Mouse (Mus musculus) small intestine, adult 2 months (tissue): ENCODE data around the gene Por. TPM values are rescaled to one million over a fixed set of nuclear protein-coding genes. Genes with fewer than 3 reads are reported as not detected.

Experiments used
- H3K27ac ChIP-seq: fragments of 200-500 bp; 2 replicates; pipeline ENCODE4 v1.5.1; 2012; ENCODE audit warnings: low read depth, low read length, control low read depth, inconsistent platforms; ENCODE audit not compliant: insufficient read depth
- H3K27me3 ChIP-seq: fragments of 200-500 bp; 2 replicates; pipeline ENCODE4 v1.6.1; 2012; ENCODE audit warnings: mild to moderate bottlenecking, moderate library complexity, low read length, inconsistent platforms; ENCODE audit not compliant: control insufficient read depth, insufficient read depth
- H3K36me3 ChIP-seq: fragments of 200-500 bp; 2 replicates; pipeline ENCODE4 v1.6.1; 2012; ENCODE audit warnings: mild to moderate bottlenecking, low read length, control low read depth, inconsistent platforms; ENCODE audit not compliant: control insufficient read depth, insufficient read depth
- H3K4me1 ChIP-seq: fragments of 200-500 bp; 2 replicates; pipeline ENCODE4 v1.6.1; 2012; ENCODE audit warnings: low read length, inconsistent platforms, mixed read lengths; ENCODE audit not compliant: control insufficient read depth, insufficient read depth, insufficient read length
- H3K4me3 ChIP-seq: fragments of 200-500 bp; 2 replicates; pipeline ENCODE4 v1.5.1; 2012; ENCODE audit warnings: low read depth, mild to moderate bottlenecking, control low read depth, inconsistent platforms, low read length, moderate library complexity
- CTCF ChIP-seq: fragments of 200-500 bp; IDR thresholded peaks from 2 replicates; pipeline ENCODE4 v1.5.1; 2012; ENCODE audit warnings: low read depth, mild to moderate bottlenecking, control low read depth, inconsistent platforms, low read length, moderate library complexity, mixed read lengths; ENCODE audit not compliant: insufficient replicate concordance, insufficient read length; ENCODE audit errors: extremely low read depth
- POLR2A ChIP-seq: fragments of 200-500 bp; IDR thresholded peaks from 2 replicates; pipeline ENCODE4 v1.6.1; 2012; ENCODE audit warnings: low read depth, mild to moderate bottlenecking, control low read depth, inconsistent platforms, low read length, moderate library complexity
- WGBS: fragments of 180-500 bp; shearing (Covaris S2); methylation state at CpG from one replicate; pipeline ENCODE4 v1.1.7; 2018; 5-methylcytosine and 5-hydroxymethylcytosine counted together
- polyA plus RNA-seq: library from polyadenylated mRNA; depleted of rRNA; stranded (reverse); fragments of >200 nt; gene quantifications from 2 replicates; pipeline ENCODE4 v1.2.3, GENCODE M21; 2012

The Por gene
- polyA plus RNA-seq, 1 experiment: 192 TPM

- TF ChIP-seq CTCF (no peak), POLR2A (peak; percentile 47; the same call in 1 of the 2 replicates)
- 11% methylated on average over 30 of the region's 30 CpGs for WGBS
Observed at GRCm38 (mm10) chr5:135632117-135632796, 37.6 kb upstream of the Por start, which contains the start of gene Rhbdd2. TSS of gene Rhbdd2 (plus strand) at chr5:135632618.

DNA sequence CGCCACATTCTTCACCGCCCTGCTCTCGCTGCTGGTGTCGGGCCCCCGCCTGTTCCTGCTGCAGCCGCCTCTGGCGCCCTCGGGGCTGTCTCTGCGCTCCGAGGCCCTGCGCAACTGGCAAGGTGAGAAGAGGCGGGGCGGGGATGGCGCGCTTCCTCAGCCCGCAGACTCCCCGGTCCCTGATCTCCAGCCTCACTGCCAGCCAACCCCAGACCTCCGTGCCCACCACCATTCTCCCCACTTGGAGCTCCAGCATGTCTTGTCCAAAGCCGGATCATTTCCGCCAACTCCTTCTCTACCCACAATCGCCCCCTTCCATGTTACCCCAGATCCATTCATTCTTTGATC is 37.1 kb upstream of the Por start:
- H3K27me3 ChIP-seq: no peaks in the 10 kb centered on the region
- H3K4me3 ChIP-seq: peak overlapping the region; percentile 96
- H3K4me1 ChIP-seq: peaks cover 2% of the 10 kb centered on the region; the same call in 1 of the 2 replicates
- peak overlapping the region; percentile 19 for H3K27ac ChIP-seq
- TF ChIP-seq CTCF: no peak
- no peak for TF ChIP-seq POLR2A
- 1% methylated on average over 21 of the region's 21 CpGs for WGBS
- H3K36me3 ChIP-seq: peaks cover 7% of the 10 kb centered on the region

More at GRCm38 (mm10) chr5:135632117-135632796, 37.6 kb upstream of the Por start, which contains the start of gene Rhbdd2:
- H3K27me3 ChIP-seq: no peaks in the 10 kb centered on the region
- H3K36me3 ChIP-seq: peaks cover 7% of the 10 kb centered on the region
- H3K4me3 ChIP-seq: peak within 1 kb of the TSS; percentile 96
- peak within 1 kb of the TSS; percentile 19 for H3K27ac ChIP-seq
- peaks cover 2% of the 10 kb centered on the region; the same call in 1 of the 2 replicates for H3K4me1 ChIP-seq

GRCm38 (mm10) chr5:135639760-135640458 is 29.9 kb upstream of the Por start:
- 55% methylated on average over 7 of the region's 7 CpGs for WGBS
- Histone ChIP-seq H3K27me3 (no peaks in the 10 kb centered on the region), H3K36me3 (peaks cover 9% of the 10 kb centered on the region), H3K4me3 (no peak overlapping the region), H3K4me1 (peaks cover 10% of the 10 kb centered on the region), H3K27ac (no peak overlapping the region)
- no peak for TF ChIP-seq CTCF
- TF ChIP-seq POLR2A: no peak

- no peaks in the 10 kb centered on the region for H3K27me3 ChIP-seq
- WGBS: 70% methylated on average over 6 of the region's 6 CpGs
- H3K4me3 ChIP-seq: no peak overlapping the region
- H3K27ac ChIP-seq: no peak overlapping the region
- TF ChIP-seq POLR2A (no peak), CTCF (no peak)
- peaks cover 14% of the 10 kb centered on the region for H3K4me1 ChIP-seq
- H3K36me3 ChIP-seq: peaks cover 6% of the 10 kb centered on the region
Observed at GRCm38 (mm10) chr5:135640459-135640789, 29.4 kb upstream of the Por start.

- Histone ChIP-seq H3K4me3 (no peak overlapping the region), H3K27me3 (no peaks in the 10 kb centered on the region), H3K27ac (no peak overlapping the region), H3K4me1 (peaks cover 20% of the 10 kb centered on the region), H3K36me3 (peaks cover 6% of the 10 kb centered on the region)
- 88% methylated on average over 1 of the region's 1 CpGs for WGBS
- TF ChIP-seq POLR2A (no peak), CTCF (no peak)
Observed at GRCm38 (mm10) chr5:135641028-135641427, 28.8 kb upstream of the Por start.

- peaks cover 2% of the 10 kb centered on the region; the same call in 1 of the 2 replicates for H3K36me3 ChIP-seq
- H3K4me1 ChIP-seq: peaks cover 32% of the 10 kb centered on the region
- 65% methylated on average over 10 of the region's 10 CpGs for WGBS
- no peak for TF ChIP-seq CTCF
- H3K4me3 ChIP-seq: no peak overlapping the region
- H3K27me3 ChIP-seq: no peaks in the 10 kb centered on the region
- no peak overlapping the region for H3K27ac ChIP-seq
Observed at GRCm38 (mm10) chr5:135642686-135643551, 26.9 kb upstream of the Por start.

- H3K4me1 ChIP-seq: peaks cover 32% of the 10 kb centered on the region
- no peaks in the 10 kb centered on the region for H3K27me3 ChIP-seq
- H3K36me3 ChIP-seq: 0 out of 2 replicates have a peak, but pooled peaks cover 2% of the 10 kb centered on the region
- no peak overlapping the region for H3K27ac ChIP-seq
- WGBS: 94% methylated on average over 1 of the region's 1 CpGs
- no peak for TF ChIP-seq CTCF
- no peak for TF ChIP-seq POLR2A
- H3K4me3 ChIP-seq: no peak overlapping the region
Observed at GRCm38 (mm10) chr5:135643552-135643842, 26.3 kb upstream of the Por start.
